Mouse (Mus musculus) neural tube, embryonic 14.5 days (tissue): Measurements from ENCODE around the gene Rer1. TPM values are rescaled to one million over a fixed set of nuclear protein-coding genes. Genes with fewer than 3 reads are reported as not detected.

Source experiments
- ATAC-seq: fragments of 200-750 bp; cut with Nextera tagmentation; 2 replicates; pipeline ENCODE4 v1.8.0; 2017; ENCODE audit warnings: low read depth, mild to moderate bottlenecking, moderate TSS enrichment, moderate library complexity
- H3K27ac ChIP-seq: fragments of 300-500 bp; sonication (generic); 2 replicates; pipeline ENCODE4 v1.5.1; 2014; ENCODE audit warnings: low read depth, mild to moderate bottlenecking, control low read depth, low read length, moderate library complexity, mixed read lengths
- H3K27me3 ChIP-seq: fragments of 300-500 bp; sonication (generic); 2 replicates; pipeline ENCODE4 v1.6.1; 2014; ENCODE audit warnings: low read length; ENCODE audit not compliant: control insufficient read depth, insufficient read depth
- H3K36me3 ChIP-seq: fragments of 300-500 bp; sonication (generic); 2 replicates; pipeline ENCODE4 v1.6.1; 2014; ENCODE audit warnings: low read length, mixed read lengths; ENCODE audit not compliant: control insufficient read depth, insufficient read depth
- H3K4me1 ChIP-seq: fragments of 300-500 bp; sonication (generic); 2 replicates; pipeline ENCODE4 v1.6.1; 2014; ENCODE audit warnings: low read length; ENCODE audit not compliant: control insufficient read depth, insufficient read depth
- H3K4me2 ChIP-seq: fragments of 300-500 bp; sonication (generic); 2 replicates; pipeline ENCODE4 v1.6.1; 2014; ENCODE audit warnings: mild to moderate bottlenecking, low read depth, low read length, control low read depth
- H3K4me3 ChIP-seq: fragments of 300-500 bp; sonication (generic); 2 replicates; pipeline ENCODE4 v1.5.1; 2014; ENCODE audit warnings: low read depth, low read length, control low read depth, mixed read lengths
- H3K9ac ChIP-seq: fragments of 300-500 bp; sonication (generic); replicated peaks from 2 replicates; pipeline ENCODE4 v1.6.1; 2014; ENCODE audit warnings: low read depth, mild to moderate bottlenecking, control low read depth, low read length, mixed read lengths
- H3K9me3 ChIP-seq: fragments of 300-500 bp; sonication (generic); 2 replicates; pipeline ENCODE4 v1.6.1; 2016; ENCODE audit warnings: low read length; ENCODE audit not compliant: control insufficient read depth
- WGBS: fragments of 180-500 bp; shearing (Covaris S2); extraction: QIAGEN DNeasy Blood & Tissue Kit; methylation state at CpG from one replicate; pipeline ENCODE4 v1.1.7; 2014; 5-methylcytosine and 5-hydroxymethylcytosine counted together
- polyA plus RNA-seq: library from polyadenylated mRNA; unstranded; fragments of >200 nt; fragmentation: Nextera tagmentation; extraction: Ambion mirVana; gene quantifications from 2 replicates; pipeline ENCODE4 v1.2.1, GENCODE M21; 2014

Rer1 gene
- polyA plus RNA-seq, 1 experiment from 2014 or later, result 132 TPM

DNA sequence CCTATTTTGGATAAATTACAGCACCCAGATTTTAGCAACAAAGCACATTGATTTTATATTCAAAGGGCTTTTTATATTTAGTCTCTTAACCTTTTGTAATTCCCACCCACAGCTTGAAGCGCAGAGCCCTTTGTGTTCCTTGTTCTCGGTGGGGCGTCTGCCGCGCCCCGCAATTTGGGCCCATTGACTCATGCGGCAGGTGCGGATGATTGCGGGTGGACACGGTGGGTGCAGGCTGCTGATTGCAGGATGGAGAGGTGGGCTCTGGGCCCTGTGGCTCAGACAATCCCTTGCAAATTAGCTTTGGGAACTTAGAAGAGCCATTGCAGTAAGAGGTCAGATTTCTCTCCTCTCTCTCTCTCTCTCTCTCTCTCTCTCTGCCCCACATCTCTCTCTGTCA lies 32.1 kb upstream of the Rer1 start:
- no peak for ATAC-seq
- 11% methylated on average over 10 of the region's 10 CpGs for WGBS
- H3K9ac ChIP-seq, result no peak overlapping the region
- H3K9me3 ChIP-seq, result no peaks in the 10 kb centered on the region
- H3K27me3 ChIP-seq, result no peaks in the 10 kb centered on the region
- peaks cover 14% of the 10 kb centered on the region for H3K4me1 ChIP-seq
- no peaks in the 10 kb centered on the region for H3K36me3 ChIP-seq
- no peak overlapping the region for H3K27ac ChIP-seq
- no peak overlapping the region for H3K4me2 ChIP-seq
- H3K4me3 ChIP-seq, result no peak overlapping the region

DNA sequence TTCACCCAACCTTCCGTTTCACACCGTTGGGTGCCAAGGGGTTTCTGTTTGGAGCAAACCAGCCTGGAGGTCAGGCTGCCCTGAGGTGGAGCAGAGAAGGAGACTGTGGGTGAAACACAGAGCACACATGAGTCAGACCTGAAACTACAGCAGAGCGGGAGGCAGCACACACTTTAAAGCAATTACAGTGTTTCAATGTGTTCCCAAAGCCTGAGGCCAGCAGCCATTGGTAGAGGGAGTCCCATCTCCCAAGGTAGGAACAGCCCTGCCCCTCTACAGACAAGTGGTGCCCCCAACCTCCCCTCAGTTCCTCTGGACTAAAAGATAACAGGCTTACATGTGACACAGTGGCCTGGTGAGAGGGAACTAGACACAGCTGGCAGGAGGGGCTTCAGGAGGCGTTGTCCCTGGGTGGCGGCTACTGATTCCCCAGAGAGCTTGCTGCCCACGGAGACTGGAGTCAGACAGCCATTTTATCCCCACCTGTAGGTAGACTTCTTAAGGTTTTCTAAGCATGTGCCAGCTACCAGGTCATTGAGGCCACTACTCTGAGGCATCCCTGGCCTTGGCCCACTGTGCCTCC lies 31.3 kb upstream of the Rer1 start:
- Histone ChIP-seq H3K9ac (no peak overlapping the region), H3K36me3 (no peaks in the 10 kb centered on the region), H3K4me1 (peaks cover 9% of the 10 kb centered on the region; the same call in 1 of the 2 replicates), H3K4me2 (no peak overlapping the region), H3K27ac (no peak overlapping the region), H3K27me3 (no peaks in the 10 kb centered on the region), H3K9me3 (no peaks in the 10 kb centered on the region), H3K4me3 (no peak overlapping the region)
- WGBS, result 80% methylated on average over 6 of the region's 6 CpGs
- ATAC-seq, result no peak

DNA sequence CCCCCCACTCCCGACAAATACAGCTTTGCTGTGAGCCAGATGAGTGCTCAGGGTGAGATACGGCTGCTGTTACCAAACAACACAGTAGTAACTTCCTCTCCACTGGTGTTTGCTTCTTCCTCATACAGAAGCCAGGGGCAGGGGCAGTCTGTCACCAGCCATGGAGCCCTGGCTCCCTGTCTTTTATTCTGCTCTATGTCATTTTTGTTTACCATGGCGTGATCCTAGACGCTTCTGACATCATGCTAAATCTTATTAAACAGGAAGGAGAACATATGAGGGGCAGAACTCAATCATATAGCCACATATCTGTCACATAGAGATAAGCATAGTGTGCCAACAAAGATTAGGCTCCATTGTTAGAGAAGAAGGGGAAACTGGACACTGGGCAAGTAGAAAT lies 30.4 kb upstream of the Rer1 start:
- H3K27me3 ChIP-seq, result no peaks in the 10 kb centered on the region
- no peak overlapping the region for H3K9ac ChIP-seq
- ATAC-seq, result no peak
- WGBS, result 79% methylated on average over 4 of the region's 4 CpGs
- H3K4me1 ChIP-seq, result peaks cover 3% of the 10 kb centered on the region; the same call in 1 of the 2 replicates
- H3K36me3 ChIP-seq, result no peaks in the 10 kb centered on the region
- no peak overlapping the region for H3K27ac ChIP-seq
- H3K9me3 ChIP-seq, result no peaks in the 10 kb centered on the region
- H3K4me3 ChIP-seq, result no peak overlapping the region
- H3K4me2 ChIP-seq, result no peak overlapping the region

DNA sequence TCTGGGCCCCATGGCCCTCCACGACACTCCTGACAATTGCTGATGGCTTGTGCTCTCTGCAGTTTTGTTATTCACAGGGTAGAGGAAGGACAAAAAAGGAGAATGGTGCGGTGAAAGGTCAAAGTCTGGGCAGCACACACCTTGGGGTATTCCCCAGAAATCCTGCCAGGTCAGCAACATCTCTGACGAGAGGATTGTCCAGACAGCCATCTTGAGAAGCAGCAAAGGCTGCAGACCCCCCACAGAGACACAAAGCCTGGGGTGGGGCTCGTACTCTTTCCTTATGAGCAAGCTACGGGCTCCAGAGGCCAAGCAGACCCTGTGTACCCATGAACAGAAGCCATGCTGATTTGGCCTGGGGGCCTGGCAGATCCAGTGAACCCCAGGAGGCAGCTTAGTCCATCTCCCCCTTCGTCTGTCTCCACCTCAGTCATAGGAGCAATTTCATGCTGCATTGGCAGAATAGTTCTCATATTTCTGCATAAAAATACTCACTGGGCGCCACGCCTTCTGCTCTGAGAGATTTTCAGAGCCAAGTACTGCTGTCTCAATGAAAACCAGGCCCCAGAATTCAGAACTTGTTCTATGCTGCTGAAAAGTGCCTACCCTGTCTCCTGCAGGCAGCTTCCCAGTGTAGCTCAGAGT lies 27.7 kb upstream of the Rer1 start:
- Histone ChIP-seq H3K27ac (no peak overlapping the region), H3K4me2 (no peak overlapping the region), H3K36me3 (no peaks in the 10 kb centered on the region), H3K4me3 (no peak overlapping the region), H3K9ac (no peak overlapping the region), H3K9me3 (no peaks in the 10 kb centered on the region), H3K27me3 (no peaks in the 10 kb centered on the region), H3K4me1 (no peaks in the 10 kb centered on the region)
- ATAC-seq, result no peak
- WGBS, result 59% methylated on average over 8 of the region's 8 CpGs

DNA sequence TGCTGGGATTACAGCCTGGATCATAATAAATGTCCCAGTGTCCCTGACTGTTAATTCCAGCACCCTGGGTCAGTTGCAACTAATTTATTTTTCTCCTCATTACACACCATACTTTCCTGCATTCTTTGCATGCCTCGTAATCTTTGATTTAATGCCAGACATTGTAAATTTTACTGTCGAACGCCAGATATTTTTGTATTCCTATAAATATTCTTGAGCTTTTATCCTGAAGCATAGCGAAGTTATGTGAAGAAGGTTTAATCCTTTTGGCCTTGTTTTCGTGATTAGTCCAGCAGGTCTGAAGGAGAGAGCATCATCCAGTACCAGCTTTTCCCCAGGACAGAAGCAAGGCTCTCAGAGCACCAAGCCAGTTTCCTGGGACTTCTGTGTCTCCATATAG lies 23.3 kb upstream of the Rer1 start:
- Histone ChIP-seq H3K27ac (no peak overlapping the region), H3K9ac (no peak overlapping the region), H3K9me3 (no peaks in the 10 kb centered on the region), H3K4me3 (no peak overlapping the region), H3K36me3 (no peaks in the 10 kb centered on the region), H3K27me3 (no peaks in the 10 kb centered on the region), H3K4me1 (no peaks in the 10 kb centered on the region), H3K4me2 (no peak overlapping the region)
- ATAC-seq, result no peak
- 73% methylated on average over 5 of the region's 5 CpGs for WGBS

DNA sequence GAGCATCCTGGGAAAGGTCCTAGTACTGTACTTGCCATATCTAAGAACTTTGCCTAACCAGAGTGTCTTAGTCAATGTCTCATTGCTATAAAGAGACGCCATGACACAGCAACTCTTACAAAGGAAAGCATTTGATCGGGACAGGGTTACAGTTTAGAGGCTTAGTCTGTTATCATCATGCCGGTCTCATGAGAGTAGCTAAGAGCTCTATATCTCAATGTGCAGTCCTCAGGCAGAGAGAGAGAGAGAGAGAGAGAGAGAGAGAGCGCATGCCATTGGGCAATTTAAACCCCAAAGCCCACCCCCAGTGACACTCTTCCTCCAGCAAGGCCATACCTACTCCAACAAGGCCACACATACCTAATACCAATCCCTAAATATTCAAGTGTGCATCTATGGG lies 21.7 kb upstream of the Rer1 start:
- Histone ChIP-seq H3K4me1 (no peaks in the 10 kb centered on the region), H3K27me3 (no peaks in the 10 kb centered on the region), H3K4me3 (no peak overlapping the region), H3K27ac (no peak overlapping the region), H3K4me2 (no peak overlapping the region), H3K9ac (no peak overlapping the region), H3K9me3 (no peaks in the 10 kb centered on the region), H3K36me3 (no peaks in the 10 kb centered on the region)
- WGBS, result 95% methylated on average over 4 of the region's 4 CpGs
- no peak for ATAC-seq

DNA sequence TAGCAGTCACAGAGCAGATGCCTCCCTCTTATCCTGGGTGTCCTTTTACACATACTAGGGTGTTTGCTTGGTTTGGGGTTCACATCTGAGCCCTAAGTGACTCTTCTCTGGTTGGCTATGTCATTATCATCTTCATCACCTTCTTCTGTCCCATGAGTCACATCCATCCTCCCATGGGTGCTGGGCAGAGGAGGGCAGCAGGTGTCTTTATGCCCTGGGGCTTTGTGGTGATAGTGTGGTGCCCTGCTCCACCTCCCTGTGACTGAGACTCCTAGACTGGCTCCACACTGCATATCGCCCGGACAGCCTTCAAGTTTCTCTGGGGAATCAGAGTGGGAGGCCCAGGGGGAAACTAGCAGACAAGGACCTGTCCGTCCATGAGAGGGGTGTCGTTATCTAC lies 12.4 kb upstream of the Rer1 start:
- H3K9me3 ChIP-seq, result no peaks in the 10 kb centered on the region
- ATAC-seq, result no peak
- no peak overlapping the region for H3K4me2 ChIP-seq
- no peak overlapping the region for H3K9ac ChIP-seq
- H3K27me3 ChIP-seq, result no peaks in the 10 kb centered on the region
- WGBS, result 72% methylated on average over 4 of the region's 4 CpGs
- no peak overlapping the region for H3K27ac ChIP-seq
- no peak overlapping the region for H3K4me3 ChIP-seq
- no peaks in the 10 kb centered on the region for H3K36me3 ChIP-seq
- no peaks in the 10 kb centered on the region for H3K4me1 ChIP-seq

DNA sequence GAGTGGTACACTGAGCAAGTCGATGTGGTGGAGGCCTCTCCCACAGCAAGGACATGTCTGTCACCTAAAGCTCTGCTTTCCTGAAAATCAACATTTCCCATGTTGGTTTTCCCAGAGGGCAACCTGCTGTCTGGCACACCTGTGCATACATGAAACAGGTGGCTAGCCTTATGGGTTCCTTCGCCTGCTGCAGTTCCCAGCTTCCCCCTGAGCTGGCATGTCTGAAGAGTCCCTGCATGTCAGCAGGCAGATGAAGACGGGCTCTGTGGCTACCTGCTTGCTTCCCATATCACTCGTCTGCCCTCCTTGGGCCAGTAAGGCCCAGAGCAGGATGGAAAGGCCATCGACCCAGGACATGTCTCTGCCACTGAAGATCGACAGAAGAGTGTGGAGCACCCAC lies 11.3 kb upstream of the Rer1 start:
- Histone ChIP-seq H3K4me2 (no peak overlapping the region), H3K4me3 (no peak overlapping the region), H3K27ac (no peak overlapping the region), H3K27me3 (no peaks in the 10 kb centered on the region), H3K9ac (no peak overlapping the region), H3K9me3 (no peaks in the 10 kb centered on the region), H3K4me1 (no peaks in the 10 kb centered on the region), H3K36me3 (no peaks in the 10 kb centered on the region)
- 84% methylated on average over 6 of the region's 6 CpGs for WGBS
- no peak for ATAC-seq

DNA sequence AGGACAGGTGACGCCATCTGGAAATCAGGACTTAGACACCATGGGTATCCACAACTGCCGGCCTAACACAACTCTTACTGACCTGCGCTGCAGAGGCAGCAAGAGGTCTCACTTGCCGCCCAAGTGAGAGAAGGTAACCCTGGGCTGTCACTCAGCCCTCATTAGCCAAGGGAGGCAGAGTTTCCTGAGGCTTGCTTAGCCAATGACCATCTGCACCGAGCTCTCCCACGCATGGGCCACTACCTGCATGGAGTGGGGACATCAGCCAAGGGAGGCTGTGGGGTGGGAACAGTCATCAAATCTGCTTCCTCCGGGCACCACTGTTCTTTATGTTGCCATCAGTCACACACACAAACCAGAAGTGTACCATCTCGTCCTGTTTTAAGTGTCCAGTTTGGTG lies 9.8 kb upstream of the Rer1 start:
- Histone ChIP-seq H3K4me1 (no peaks in the 10 kb centered on the region), H3K36me3 (no peaks in the 10 kb centered on the region), H3K4me3 (no peak overlapping the region), H3K9ac (no peak overlapping the region), H3K4me2 (no peak overlapping the region), H3K9me3 (no peaks in the 10 kb centered on the region), H3K27me3 (no peaks in the 10 kb centered on the region), H3K27ac (no peak overlapping the region)
- 80% methylated on average over 8 of the region's 8 CpGs for WGBS
- ATAC-seq, result no peak
